Mouse (Mus musculus) CH12.LX (cell line): ENCODE results near the gene Gm13271.

ENCODE experiments used
- POLR2A ChIP-seq: IDR thresholded peaks from 2 replicates; pipeline ENCODE4 v1.6.1; 2011; ENCODE audit warnings: low read depth, mild to moderate bottlenecking, improper control_type of control experiment, low read length
- UBTF ChIP-seq: IDR thresholded peaks from 2 replicates; pipeline ENCODE4 v1.6.1; 2012; ENCODE audit warnings: low read depth, mild to moderate bottlenecking, inconsistent platforms, low read length, improper control_type of control experiment, moderate library complexity

DNA sequence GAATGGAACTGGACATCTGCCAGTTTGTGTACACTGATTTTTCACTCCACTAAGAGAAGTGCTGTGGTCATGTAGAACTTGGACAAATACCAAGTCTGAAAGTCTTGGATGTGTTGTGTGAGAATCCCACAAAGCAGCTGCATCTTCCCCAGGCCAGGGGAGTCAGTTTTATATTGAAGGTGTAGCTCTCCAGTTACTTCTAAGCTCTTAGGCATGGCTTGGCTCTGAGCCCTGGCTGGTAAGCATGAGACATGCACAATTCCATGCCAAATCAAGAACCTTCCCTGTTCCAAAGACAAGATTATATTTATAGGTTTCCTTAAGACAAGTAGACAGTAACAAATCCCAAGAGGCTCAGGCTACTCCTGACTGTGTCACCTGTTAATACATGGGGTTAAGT is 39.6 kb upstream of the Gm13271 start:
- no peak for TF ChIP-seq UBTF
- no peak for TF ChIP-seq POLR2A
